Mouse (Mus musculus) neural tube, embryonic 13.5 days (tissue): ENCODE results near the gene Crim1. TPM values are rescaled to one million over a fixed set of nuclear protein-coding genes. Genes with fewer than 3 reads are reported as not detected.
A peak's percentile ranks its signal among the peaks of the same experiment; 100 is the strongest.

Experiments used
- ATAC-seq: fragments of 200-750 bp; cut with Nextera tagmentation; 2 replicates; pipeline ENCODE4 v1.8.0; 2017; ENCODE audit warnings: low read depth, mild to moderate bottlenecking, moderate TSS enrichment, moderate library complexity
- H3K27ac ChIP-seq: fragments of 300-500 bp; sonication (generic); replicated peaks from 2 replicates; pipeline ENCODE4 v1.5.1; 2015; ENCODE audit warnings: moderate library complexity, mild to moderate bottlenecking, inconsistent platforms
- H3K27me3 ChIP-seq: fragments of 300-500 bp; sonication (generic); 2 replicates; pipeline ENCODE4 v1.6.1; 2015; ENCODE audit warnings: mild to moderate bottlenecking, inconsistent platforms
- H3K36me3 ChIP-seq: fragments of 300-500 bp; sonication (generic); 2 replicates; pipeline ENCODE4 v1.6.1; 2015; ENCODE audit warnings: mild to moderate bottlenecking, inconsistent platforms
- H3K4me1 ChIP-seq: fragments of 300-500 bp; sonication (generic); replicated peaks from 2 replicates; pipeline ENCODE4 v1.6.1; 2015; ENCODE audit warnings: inconsistent platforms
- H3K4me2 ChIP-seq: fragments of 300-500 bp; sonication (generic); 2 replicates; pipeline ENCODE4 v1.6.1; 2015; ENCODE audit warnings: inconsistent platforms, mild to moderate bottlenecking, moderate library complexity
- H3K4me3 ChIP-seq: fragments of 300-500 bp; sonication (generic); 2 replicates; pipeline ENCODE4 v1.5.1; 2015; ENCODE audit warnings: mild to moderate bottlenecking, inconsistent platforms
- H3K9ac ChIP-seq: fragments of 300-500 bp; sonication (generic); 2 replicates; pipeline ENCODE4 v1.6.1; 2015; ENCODE audit warnings: moderate library complexity, mild to moderate bottlenecking, inconsistent platforms
- H3K9me3 ChIP-seq: fragments of 300-500 bp; sonication (generic); 2 replicates; pipeline ENCODE4 v1.6.1; 2016; ENCODE audit warnings: inconsistent platforms
- WGBS: fragments of 180-500 bp; shearing (Covaris S2); methylation state at CpG from one replicate; pipeline ENCODE4 v1.1.7; 2015; 5-methylcytosine and 5-hydroxymethylcytosine counted together
- microRNA-seq: library from miRNA; unstranded; fragments of <30 nt; microRNA quantifications from one replicate; pipeline ENCODE4, GENCODE M21; 2016
- polyA plus RNA-seq: library from polyadenylated mRNA; unstranded; fragments of >200 nt; fragmentation: Nextera tagmentation; extraction: Ambion mirVana; gene quantifications from 2 replicates; pipeline ENCODE4 v1.2.1, GENCODE M21; 2015

Crim1 gene
- polyA plus RNA-seq, 1 experiment from 2014 or later: 12.4 TPM

GRCm38 (mm10) chr17:78417381-78418281 lies 217.6 kb downstream of the Crim1 start, which contains the start of gene Fez2:
Gene Fez2, minus strand, starts transcription at chr17:78418152.
- peak; percentile 94 for ATAC-seq
- Histone ChIP-seq H3K27ac (peak within 1 kb of the TSS; percentile 92), H3K9me3 (no peaks in the 10 kb centered on the region), H3K4me1 (peaks cover 21% of the 10 kb centered on the region), H3K9ac (peak within 1 kb of the TSS; percentile 89), H3K36me3 (no peaks in the 10 kb centered on the region), H3K4me3 (peak within 1 kb of the TSS; percentile 90), H3K27me3 (no peaks in the 10 kb centered on the region), H3K4me2 (peak within 1 kb of the TSS; percentile 70)
- WGBS: under 1% methylated on average over 42 of the region's 67 CpGs

GRCm38 (mm10) chr17:78419216-78419615 lies 219.2 kb downstream of the Crim1 start:
- no peak for ATAC-seq
- WGBS: 73% methylated on average over 4 of the region's 4 CpGs
- no peak overlapping the region for H3K27ac ChIP-seq
- no peaks in the 10 kb centered on the region for H3K9me3 ChIP-seq
- no peak overlapping the region for H3K4me2 ChIP-seq
- no peaks in the 10 kb centered on the region for H3K36me3 ChIP-seq
- no peaks in the 10 kb centered on the region for H3K27me3 ChIP-seq
- no peak overlapping the region for H3K4me3 ChIP-seq
- H3K4me1 ChIP-seq: peaks cover 18% of the 10 kb centered on the region
- no peak overlapping the region for H3K9ac ChIP-seq

GRCm38 (mm10) chr17:78425026-78425425 lies 225.0 kb downstream of the Crim1 start:
- 83% methylated on average over 8 of the region's 8 CpGs for WGBS
- Histone ChIP-seq H3K4me3 (no peak overlapping the region), H3K36me3 (no peaks in the 10 kb centered on the region), H3K27ac (no peak overlapping the region), H3K9ac (no peak overlapping the region), H3K4me1 (no peaks in the 10 kb centered on the region), H3K4me2 (no peak overlapping the region), H3K27me3 (no peaks in the 10 kb centered on the region), H3K9me3 (0 out of 2 replicates have a peak, but pooled peaks cover 7% of the 10 kb centered on the region)
- no peak for ATAC-seq

Small RNAs within 50 kb of the gene (microRNA-seq; reads per million reads assigned to microRNA genes)
- not detected for gene Gm25069

Other genes with a start within 250 kb of the Crim1 start
- 54.9 and 57.3 TPM in 2 replicates for gene Fez2, start 217.9 kb downstream of the Crim1 start, polyA plus RNA-seq